Mouse (Mus musculus): ENCODE results near the gene Alg1.

- TF ChIP-seq POLR2A (IDR thresholded peaks at IDR 0.05; ENCODE audit: insufficient read depth, low read length) (no peak), CTCF (IDR thresholded peaks at IDR 0.05; ENCODE audit: low read depth, low read length) (no peak)
Observed at GRCm38 (mm10) chr16:5210365-5210764, 23.1 kb upstream of the Alg1 start.
